Comparison of ENCODE assay signal across 31 mouse cellular contexts in genomic region chr9:35607647-35608405, GRCm38 (mm10). TPM values are rescaled to one million over a fixed set of nuclear protein-coding genes. Genes with fewer than 3 reads are reported as not detected.
DNase-seq lines count a peak whose midpoint lies in the region; ATAC-seq and TF ChIP-seq lines count a peak whose summit lies in the region.
"Had no signal": no experiment of that assay in that cellular context is flagged by ENCODE, and none has a peak within 500 bp of the region (broad histone marks: within the 10 kb centered on the region; RNA-seq: fewer than 3 reads in every experiment).

No protein-coding gene starts in this region.

- WGBS in forebrain, postnatal 0 days: 47% methylated on average over 8 of the region's 8 CpGs
- WGBS in forebrain, embryonic 11.5 days: 63% methylated on average over 8 of the region's 8 CpGs

- no peaks in the 10 kb centered on the region for H3K9me3 ChIP-seq in forebrain, postnatal 0 days (ENCODE audit: low read length)
- no peaks in the 10 kb centered on the region for H3K9me3 ChIP-seq in forebrain, embryonic 11.5 days (ENCODE audit: control insufficient read depth, low read length)
- H3K9me3 ChIP-seq: embryonic facial prominence, embryonic 12.5 days; embryonic facial prominence, embryonic 15.5 days; forebrain, embryonic 12.5 days; forebrain, embryonic 15.5 days; hindbrain, embryonic 12.5 days; hindbrain, embryonic 15.5 days had no signal

- no peak overlapping the region for H3K4me2 ChIP-seq in forebrain, postnatal 0 days (ENCODE audit: low read depth)
- no peak overlapping the region for H3K4me2 ChIP-seq in forebrain, embryonic 11.5 days (ENCODE audit: low read depth, low read length, severe bottlenecking)
- H3K4me2 ChIP-seq: embryonic facial prominence, embryonic 12.5 days; embryonic facial prominence, embryonic 15.5 days; forebrain, embryonic 12.5 days; forebrain, embryonic 15.5 days; heart, embryonic 11.5 days; hindbrain, embryonic 12.5 days; hindbrain, embryonic 15.5 days had no signal

- H3K9ac ChIP-seq in forebrain, postnatal 0 days: no peak overlapping the region
- no peak overlapping the region for H3K9ac ChIP-seq in forebrain, embryonic 11.5 days (ENCODE audit: low read length)
- H3K9ac ChIP-seq: embryonic facial prominence, embryonic 12.5 days; embryonic facial prominence, embryonic 15.5 days; forebrain, embryonic 12.5 days; forebrain, embryonic 15.5 days; hindbrain, embryonic 12.5 days; hindbrain, embryonic 15.5 days had no signal

- ATAC-seq in forebrain, postnatal 0 days: peak; percentile 59
- ATAC-seq in forebrain, embryonic 11.5 days (replicated peaks; ENCODE audit: low FRiP score): no peak
- ATAC-seq: activated CD4-positive, CD25-positive, alpha-beta regulatory T cell, adult 4 months; forebrain, embryonic 15.5 days had no signal

- no peak overlapping the region for H3K27ac ChIP-seq in forebrain, postnatal 0 days (ENCODE audit: low read depth, low read length)
- no peak overlapping the region for H3K27ac ChIP-seq in forebrain, embryonic 11.5 days (ENCODE audit: low read depth, low read length)
- H3K27ac ChIP-seq: embryonic facial prominence, embryonic 12.5 days; embryonic facial prominence, embryonic 15.5 days; forebrain, embryonic 12.5 days; forebrain, embryonic 15.5 days; gastrocnemius, adult 2 months; hindbrain, embryonic 12.5 days; hindbrain, embryonic 15.5 days had no signal

- H3K4me3 ChIP-seq in forebrain, postnatal 0 days (ENCODE audit: low read depth, low read length): no peak overlapping the region
- no peak overlapping the region for H3K4me3 ChIP-seq in forebrain, embryonic 11.5 days (ENCODE audit: low read depth, low read length)
- H3K4me3 ChIP-seq: embryonic facial prominence, embryonic 12.5 days; embryonic facial prominence, embryonic 15.5 days; forebrain, embryonic 12.5 days; forebrain, embryonic 15.5 days; gastrocnemius, adult 2 months; hindbrain, embryonic 12.5 days; hindbrain, embryonic 15.5 days had no signal

- intact Hi-C loops in left cerebral cortex, postnatal 36 days (cut with DNase I): no loop called here

- no peak for TF ChIP-seq CTCF in forebrain, postnatal 0 days (IDR thresholded peaks at IDR 0.05; ENCODE audit: low read depth)

- H3K36me3 ChIP-seq in forebrain, postnatal 0 days (ENCODE audit: insufficient read depth): no peaks in the 10 kb centered on the region
- H3K36me3 ChIP-seq in forebrain, embryonic 11.5 days (ENCODE audit: control insufficient read depth, insufficient read depth, low read length): no peaks in the 10 kb centered on the region
- H3K36me3 ChIP-seq: embryonic facial prominence, embryonic 12.5 days; embryonic facial prominence, embryonic 15.5 days; forebrain, embryonic 12.5 days; forebrain, embryonic 15.5 days; hindbrain, embryonic 12.5 days; hindbrain, embryonic 15.5 days had no signal

- DNase-seq in forebrain, postnatal 0 days: no peak
- DNase-seq in forebrain, embryonic 11.5 days (ENCODE audit: low spot score): no peak
- peak; percentile 13 for DNase-seq in left cerebral cortex, adult 11 months (ENCODE audit: low spot score)
- DNase-seq in left cerebral cortex, postnatal 36 days (ENCODE audit: low spot score in 2 of 2): no peak
- peak; percentile 11 for DNase-seq in right cerebral cortex, adult 18-20 months
- DNase-seq in right cerebral cortex, postnatal 14 days: no peak
- DNase-seq: adrenal gland, adult 8-10 months; adrenal gland, postnatal 25 days; cerebellum, adult 18-20 months; cerebellum, adult 9-11 months; cerebellum, postnatal 25 days; gastrocnemius, adult 2 months; gastrocnemius, postnatal 14 days; heart, adult 11 months had no signal

- H3K4me1 ChIP-seq in forebrain, postnatal 0 days (ENCODE audit: insufficient read depth): no peaks in the 10 kb centered on the region
- no peaks in the 10 kb centered on the region for H3K4me1 ChIP-seq in forebrain, embryonic 11.5 days (replicated peaks; ENCODE audit: control insufficient read depth, insufficient read depth, low read length)
- H3K4me1 ChIP-seq: embryonic facial prominence, embryonic 12.5 days; embryonic facial prominence, embryonic 15.5 days; forebrain, embryonic 12.5 days; forebrain, embryonic 15.5 days; hindbrain, embryonic 12.5 days; hindbrain, embryonic 15.5 days had no signal

- no peaks in the 10 kb centered on the region for H3K27me3 ChIP-seq in forebrain, postnatal 0 days (ENCODE audit: insufficient read depth, low read length)
- no peaks in the 10 kb centered on the region for H3K27me3 ChIP-seq in forebrain, embryonic 11.5 days (ENCODE audit: control insufficient read depth, insufficient read depth, low read length)
- H3K27me3 ChIP-seq: embryonic facial prominence, embryonic 12.5 days; embryonic facial prominence, embryonic 15.5 days; forebrain, embryonic 12.5 days; forebrain, embryonic 15.5 days; hindbrain, embryonic 12.5 days; hindbrain, embryonic 15.5 days had no signal

RNA-seq across cellular contexts. Expression of gene Pate4, which starts 3.9 kb away (rescaled TPM):
- not detected in 2 replicates for total RNA-seq in forebrain, postnatal 0 days (2014; rRNA removed)
- not detected in 2 replicates for polyA plus RNA-seq in forebrain, postnatal 0 days (2015; fragmentation: Nextera tagmentation; extraction: Ambion mirVana)
- not detected in 2 replicates for polyA plus RNA-seq in forebrain, embryonic 11.5 days (2014; fragmentation: Nextera tagmentation; extraction: Ambion mirVana)
- total RNA-seq in left cerebral cortex, postnatal 36 days (2021): not detected
- total RNA-seq: adrenal gland, adult 8-10 months; adrenal gland, postnatal 25 days; common myeloid progenitor, adult 5-6 weeks; ES-E14; gastrocnemius, adult 2 months; gastrocnemius, postnatal 14 days; gastrocnemius, postnatal 4 days; heart, adult 8-10 months; heart, postnatal 25 days; hematopoietic stem cell, adult 5-6 weeks had no signal
- polyA plus RNA-seq: embryonic facial prominence, embryonic 12.5 days; forebrain, embryonic 12.5 days; forebrain, embryonic 15.5 days; heart, embryonic 11.5 days; heart, embryonic 14.5 days; heart, postnatal 0 days; hindbrain, embryonic 12.5 days; hindbrain, embryonic 15.5 days; intestine, embryonic 14.5 days had no signal

RNA-seq across cellular contexts. Expression of gene Hyls1, which starts 37.6 kb away (rescaled TPM):
- 15.8 and 16.6 TPM in 2 replicates for total RNA-seq in forebrain, postnatal 0 days (2014; rRNA removed)
- 13.6 and 14.8 TPM in 2 replicates for polyA plus RNA-seq in forebrain, postnatal 0 days (2015; fragmentation: Nextera tagmentation; extraction: Ambion mirVana)
- polyA plus RNA-seq in forebrain, embryonic 11.5 days (2014; fragmentation: Nextera tagmentation; extraction: Ambion mirVana): 31.1 and 34.2 TPM in 2 replicates
- total RNA-seq in left cerebral cortex, postnatal 36 days (2021): 1 to 10 TPM; 7.3 to 8.0 TPM

RNA-seq across cellular contexts. Expression of gene Pate2, which starts 37.7 kb away (rescaled TPM):
- 0.62 and 2.6 TPM in 2 replicates for total RNA-seq in forebrain, postnatal 0 days (2014; rRNA removed)
- 0.67 and 0.90 TPM in 2 replicates for polyA plus RNA-seq in forebrain, postnatal 0 days (2015; fragmentation: Nextera tagmentation; extraction: Ambion mirVana)
- 0.75 and 1.0 TPM in 2 replicates for polyA plus RNA-seq in forebrain, embryonic 11.5 days (2014; fragmentation: Nextera tagmentation; extraction: Ambion mirVana)
- total RNA-seq in left cerebral cortex, postnatal 36 days (2021): 1 to 10 TPM in 1 of 2 experiments, under 1 TPM in 1; 0.95 to 1.1 TPM
- total RNA-seq: gastrocnemius, adult 2 months; heart, adult 8-10 months; heart, postnatal 25 days; hematopoietic stem cell, adult 5-6 weeks had no signal

RNA-seq across cellular contexts. Expression of gene Pate3, which starts 40.2 kb away (rescaled TPM):
- not detected in 2 replicates for total RNA-seq in forebrain, postnatal 0 days (2014; rRNA removed)
- polyA plus RNA-seq in forebrain, postnatal 0 days (2015; fragmentation: Nextera tagmentation; extraction: Ambion mirVana): not detected in 2 replicates
- polyA plus RNA-seq in forebrain, embryonic 11.5 days (2014; fragmentation: Nextera tagmentation; extraction: Ambion mirVana): not detected in 2 replicates
- not detected for total RNA-seq in left cerebral cortex, postnatal 36 days (2021)
- total RNA-seq: adrenal gland, adult 8-10 months; adrenal gland, postnatal 25 days; common myeloid progenitor, adult 5-6 weeks; gastrocnemius, adult 2 months; gastrocnemius, postnatal 14 days; gastrocnemius, postnatal 4 days; heart, adult 8-10 months; heart, postnatal 25 days; hematopoietic stem cell, adult 5-6 weeks had no signal
- polyA plus RNA-seq: activated CD4-positive, CD25-positive, alpha-beta regulatory T cell, adult 4 months; embryonic facial prominence, embryonic 12.5 days; embryonic facial prominence, embryonic 15.5 days; forebrain, embryonic 15.5 days; heart, embryonic 11.5 days; heart, embryonic 14.5 days; heart, postnatal 0 days; hindbrain, embryonic 12.5 days; hindbrain, embryonic 15.5 days had no signal

RNA-seq across cellular contexts. Expression of gene Pus3, which starts 49.4 kb away (rescaled TPM):
- 18.8 and 19.2 TPM in 2 replicates for total RNA-seq in forebrain, postnatal 0 days (2014; rRNA removed)
- polyA plus RNA-seq in forebrain, postnatal 0 days (2015; fragmentation: Nextera tagmentation; extraction: Ambion mirVana): 13.9 and 15.2 TPM in 2 replicates
- polyA plus RNA-seq in forebrain, embryonic 11.5 days (2014; fragmentation: Nextera tagmentation; extraction: Ambion mirVana): 21.8 TPM in 2 replicates
- total RNA-seq in left cerebral cortex, postnatal 36 days (2021): 10 to 100 TPM in 1 of 2 experiments, 1 to 10 TPM in 1; 10.0 to 12.7 TPM

Comparison
In these comparisons a context has a peak if more than half of its experiments do, and no peak if none do; other contexts are left out.
1. DNase-seq: peak in left cerebral cortex, adult 11 months (single experiment) and right cerebral cortex, adult 18-20 months (single experiment); none in forebrain, postnatal 0 days (single experiment), forebrain, embryonic 11.5 days (single experiment), left cerebral cortex, postnatal 36 days (0 of 2) and right cerebral cortex, postnatal 14 days (single experiment).